Mouse (Mus musculus): ENCODE results near the gene Rpl36-ps4. TPM values are rescaled to one million over a fixed set of nuclear protein-coding genes. Genes with fewer than 3 reads are reported as not detected.
A peak's percentile ranks its signal among the peaks of the same experiment; 100 is the strongest.

The Rpl36-ps4 gene
- polyA plus RNA-seq, 1 experiment from 2014 or later = not detected

- ATAC-seq (ENCODE audit: low FRiP score) = no peak
- no peak overlapping the region for H3K27ac ChIP-seq (ENCODE audit: low read depth, low read length)
- no peaks in the 10 kb centered on the region for H3K36me3 ChIP-seq (ENCODE audit: control insufficient read depth, insufficient read depth, low read length)
- peak; percentile 16 for DNase-seq (ENCODE audit: low spot score)
- WGBS = 29% methylated on average over 10 of the region's 10 CpGs
- H3K27me3 ChIP-seq (ENCODE audit: control insufficient read depth, insufficient read depth, low read length) = peaks cover 7% of the 10 kb centered on the region; the same call in 1 of the 2 replicates
- peaks cover 5% of the 10 kb centered on the region; the same call in 1 of the 2 replicates for H3K4me1 ChIP-seq (replicated peaks; ENCODE audit: control insufficient read depth, insufficient read depth, low read length)
- no peak overlapping the region for H3K4me3 ChIP-seq (ENCODE audit: low read depth, low read length)
- no peak overlapping the region for H3K9ac ChIP-seq (ENCODE audit: low read depth, low read length)
- no peaks in the 10 kb centered on the region for H3K9me3 ChIP-seq (ENCODE audit: control insufficient read depth, low read length)
- no peak overlapping the region for H3K4me2 ChIP-seq (replicated peaks; ENCODE audit: low read depth, low read length)
These were observed 42.0 kb upstream of the Rpl36-ps4 start for GRCm38 (mm10) chr17:87878556-87879483.

- H3K27ac ChIP-seq (ENCODE audit: low read depth, low read length) = no peak overlapping the region
- peaks cover 7% of the 10 kb centered on the region; the same call in 1 of the 2 replicates for H3K27me3 ChIP-seq (ENCODE audit: control insufficient read depth, insufficient read depth, low read length)
- H3K9me3 ChIP-seq (ENCODE audit: control insufficient read depth, low read length) = no peaks in the 10 kb centered on the region
- H3K9ac ChIP-seq (ENCODE audit: low read depth, low read length) = no peak overlapping the region
- no peaks in the 10 kb centered on the region for H3K36me3 ChIP-seq (ENCODE audit: control insufficient read depth, insufficient read depth, low read length)
- H3K4me2 ChIP-seq (replicated peaks; ENCODE audit: low read depth, low read length) = no peak overlapping the region
- WGBS = 54% methylated on average over 9 of the region's 9 CpGs
- peaks cover 5% of the 10 kb centered on the region; the same call in 1 of the 2 replicates for H3K4me1 ChIP-seq (replicated peaks; ENCODE audit: control insufficient read depth, insufficient read depth, low read length)
- DNase-seq (ENCODE audit: low spot score) (peak; percentile 18), ATAC-seq (ENCODE audit: low FRiP score) (no peak)
- no peak overlapping the region for H3K4me3 ChIP-seq (ENCODE audit: low read depth, low read length)
These were observed 41.1 kb upstream of the Rpl36-ps4 start for GRCm38 (mm10) chr17:87879484-87880225.

GRCm38 (mm10) chr17:87882594-87882993 lies 38.2 kb upstream of the Rpl36-ps4 start:
- H3K36me3 ChIP-seq (ENCODE audit: control insufficient read depth, insufficient read depth, low read length) = no peaks in the 10 kb centered on the region
- peaks cover 2% of the 10 kb centered on the region; the same call in 1 of the 2 replicates for H3K4me1 ChIP-seq (replicated peaks; ENCODE audit: control insufficient read depth, insufficient read depth, low read length)
- no peaks in the 10 kb centered on the region for H3K9me3 ChIP-seq (ENCODE audit: control insufficient read depth, low read length)
- no peaks in the 10 kb centered on the region for H3K27me3 ChIP-seq (ENCODE audit: control insufficient read depth, insufficient read depth, low read length)
- ATAC-seq (ENCODE audit: low FRiP score) (no peak), DNase-seq (ENCODE audit: low spot score) (peak; percentile 54)
- H3K4me2 ChIP-seq (replicated peaks; ENCODE audit: low read depth, low read length) = no peak overlapping the region
- H3K9ac ChIP-seq (ENCODE audit: low read depth, low read length) = no peak overlapping the region
- no peak overlapping the region for H3K4me3 ChIP-seq (ENCODE audit: low read depth, low read length)
- WGBS = 65% methylated on average over 1 of the region's 1 CpGs
- H3K27ac ChIP-seq (ENCODE audit: low read depth, low read length) = no peak overlapping the region

- no peak overlapping the region for H3K9ac ChIP-seq (ENCODE audit: low read depth, low read length)
- ATAC-seq (ENCODE audit: low FRiP score) = no peak
- no peaks in the 10 kb centered on the region for H3K9me3 ChIP-seq (ENCODE audit: control insufficient read depth, low read length)
- no peaks in the 10 kb centered on the region for H3K27me3 ChIP-seq (ENCODE audit: control insufficient read depth, insufficient read depth, low read length)
- H3K36me3 ChIP-seq (ENCODE audit: control insufficient read depth, insufficient read depth, low read length) = no peaks in the 10 kb centered on the region
- no peak overlapping the region for H3K27ac ChIP-seq (ENCODE audit: low read depth, low read length)
- H3K4me1 ChIP-seq (replicated peaks; ENCODE audit: control insufficient read depth, insufficient read depth, low read length) = no peaks in the 10 kb centered on the region
- WGBS = 49% methylated on average over 6 of the region's 6 CpGs
- no peak overlapping the region for H3K4me3 ChIP-seq (ENCODE audit: low read depth, low read length)
- no peak for DNase-seq (ENCODE audit: low spot score)
- H3K4me2 ChIP-seq (replicated peaks; ENCODE audit: low read depth, low read length) = no peak overlapping the region
These were observed 23.6 kb upstream of the Rpl36-ps4 start for GRCm38 (mm10) chr17:87897175-87897574.

GRCm38 (mm10) chr17:87900677-87901076 lies 20.1 kb upstream of the Rpl36-ps4 start:
- no peak overlapping the region for H3K27ac ChIP-seq (ENCODE audit: low read depth, low read length)
- 80% methylated on average over 4 of the region's 4 CpGs for WGBS

GRCm38 (mm10) chr17:87901163-87901562 lies 19.6 kb upstream of the Rpl36-ps4 start:
- no peaks in the 10 kb centered on the region for H3K36me3 ChIP-seq (ENCODE audit: control insufficient read depth, insufficient read depth, low read length)
- WGBS = 51% methylated on average over 7 of the region's 7 CpGs
- no peak for DNase-seq (ENCODE audit: low spot score)
- H3K4me2 ChIP-seq (replicated peaks; ENCODE audit: low read depth, low read length) = no peak overlapping the region
- no peaks in the 10 kb centered on the region for H3K27me3 ChIP-seq (ENCODE audit: control insufficient read depth, insufficient read depth, low read length)
- H3K27ac ChIP-seq (ENCODE audit: low read depth, low read length) = no peak overlapping the region
- H3K9ac ChIP-seq (ENCODE audit: low read depth, low read length) = no peak overlapping the region
- no peak overlapping the region for H3K4me3 ChIP-seq (ENCODE audit: low read depth, low read length)
- no peak for ATAC-seq (ENCODE audit: low FRiP score)
- H3K4me1 ChIP-seq (replicated peaks; ENCODE audit: control insufficient read depth, insufficient read depth, low read length) = no peaks in the 10 kb centered on the region
- H3K9me3 ChIP-seq (ENCODE audit: control insufficient read depth, low read length) = no peaks in the 10 kb centered on the region

More at GRCm38 (mm10) chr17:87900677-87901076, 20.1 kb upstream of the Rpl36-ps4 start:
- H3K9ac ChIP-seq (ENCODE audit: low read depth, low read length) = no peak overlapping the region
- no peak overlapping the region for H3K4me3 ChIP-seq (ENCODE audit: low read depth, low read length)
- H3K9me3 ChIP-seq (ENCODE audit: control insufficient read depth, low read length) = no peaks in the 10 kb centered on the region
- DNase-seq (ENCODE audit: low spot score) = no peak
- no peak for ATAC-seq (ENCODE audit: low FRiP score)
- H3K4me2 ChIP-seq (replicated peaks; ENCODE audit: low read depth, low read length) = no peak overlapping the region
- no peaks in the 10 kb centered on the region for H3K36me3 ChIP-seq (ENCODE audit: control insufficient read depth, insufficient read depth, low read length)
- no peaks in the 10 kb centered on the region for H3K27me3 ChIP-seq (ENCODE audit: control insufficient read depth, insufficient read depth, low read length)
- H3K4me1 ChIP-seq (replicated peaks; ENCODE audit: control insufficient read depth, insufficient read depth, low read length) = no peaks in the 10 kb centered on the region

GRCm38 (mm10) chr17:87903213-87903612 lies 17.6 kb upstream of the Rpl36-ps4 start:
- ATAC-seq (ENCODE audit: low FRiP score) (no peak), DNase-seq (ENCODE audit: low spot score) (no peak)
- Histone ChIP-seq H3K27ac (ENCODE audit: low read depth, low read length) (no peak overlapping the region), H3K36me3 (ENCODE audit: control insufficient read depth, insufficient read depth, low read length) (no peaks in the 10 kb centered on the region), H3K4me1 (replicated peaks; ENCODE audit: control insufficient read depth, insufficient read depth, low read length) (no peaks in the 10 kb centered on the region), H3K9me3 (ENCODE audit: control insufficient read depth, low read length) (no peaks in the 10 kb centered on the region), H3K4me3 (ENCODE audit: low read depth, low read length) (no peak overlapping the region), H3K27me3 (ENCODE audit: control insufficient read depth, insufficient read depth, low read length) (no peaks in the 10 kb centered on the region), H3K4me2 (replicated peaks; ENCODE audit: low read depth, low read length) (no peak overlapping the region), H3K9ac (ENCODE audit: low read depth, low read length) (no peak overlapping the region)
- 41% methylated on average over 6 of the region's 6 CpGs for WGBS

- Histone ChIP-seq H3K27me3 (ENCODE audit: control insufficient read depth, insufficient read depth, low read length) (no peaks in the 10 kb centered on the region), H3K4me3 (ENCODE audit: low read depth, low read length) (no peak overlapping the region), H3K4me1 (replicated peaks; ENCODE audit: control insufficient read depth, insufficient read depth, low read length) (no peaks in the 10 kb centered on the region), H3K27ac (ENCODE audit: low read depth, low read length) (no peak overlapping the region), H3K9ac (ENCODE audit: low read depth, low read length) (no peak overlapping the region), H3K9me3 (ENCODE audit: control insufficient read depth, low read length) (no peaks in the 10 kb centered on the region), H3K4me2 (replicated peaks; ENCODE audit: low read depth, low read length) (no peak overlapping the region), H3K36me3 (ENCODE audit: control insufficient read depth, insufficient read depth, low read length) (no peaks in the 10 kb centered on the region)
- ATAC-seq (ENCODE audit: low FRiP score) (no peak), DNase-seq (ENCODE audit: low spot score) (no peak)
- WGBS = 91% methylated on average over 8 of the region's 8 CpGs
These were observed 17.1 kb upstream of the Rpl36-ps4 start for GRCm38 (mm10) chr17:87903725-87904124.

All from hindbrain, embryonic 11.5 days (tissue).